In genomic region chr11:60073936-60074502, GRCm38 (mm10) we compare ENCODE assay signal across 10 mouse cellular contexts. TPM values are rescaled to one million over a fixed set of nuclear protein-coding genes. Genes with fewer than 3 reads are reported as not detected.
DNase-seq lines count a peak whose midpoint lies in the region; ATAC-seq and TF ChIP-seq lines count a peak whose summit lies in the region.
"Had no signal": no experiment of that assay in that cellular context is flagged by ENCODE, and none has a peak within 500 bp of the region (broad histone marks: within the 10 kb centered on the region; RNA-seq: fewer than 3 reads in every experiment).

No protein-coding gene starts in this region.

- no peaks in the 10 kb centered on the region for H3K4me1 ChIP-seq in hindbrain, embryonic 16.5 days (ENCODE audit: control insufficient read depth, insufficient read depth, low read depth, low read length)
- peaks cover 10% of the 10 kb centered on the region for H3K4me1 ChIP-seq in hindbrain, embryonic 10.5 days (replicated peaks)
- H3K4me1 ChIP-seq in kidney, embryonic 16.5 days (ENCODE audit: insufficient read depth, low read length) = peaks cover 9% of the 10 kb centered on the region; the same call in 1 of the 2 replicates
- H3K4me1 ChIP-seq: embryonic facial prominence, embryonic 12.5 days had no signal

- H3K9me3 ChIP-seq in hindbrain, embryonic 16.5 days (ENCODE audit: control insufficient read depth, low read length) = no peaks in the 10 kb centered on the region
- H3K9me3 ChIP-seq in hindbrain, embryonic 10.5 days = no peaks in the 10 kb centered on the region
- no peaks in the 10 kb centered on the region for H3K9me3 ChIP-seq in kidney, embryonic 16.5 days (ENCODE audit: low read length)
- H3K9me3 ChIP-seq: embryonic facial prominence, embryonic 12.5 days had no signal

- H3K27me3 ChIP-seq in hindbrain, embryonic 16.5 days (replicated peaks; ENCODE audit: control insufficient read depth, insufficient read depth, low read length) = no peaks in the 10 kb centered on the region
- H3K27me3 ChIP-seq in hindbrain, embryonic 10.5 days (ENCODE audit: insufficient read depth, poor library complexity, severe bottlenecking) = no peaks in the 10 kb centered on the region
- H3K27me3 ChIP-seq in kidney, embryonic 16.5 days (ENCODE audit: insufficient read depth, low read length) = no peaks in the 10 kb centered on the region
- H3K27me3 ChIP-seq: embryonic facial prominence, embryonic 12.5 days had no signal

- TF ChIP-seq POLR2A in brain, embryonic 14.5 days (IDR thresholded peaks at IDR 0.05; ENCODE audit: borderline replicate concordance, extremely low read depth, insufficient read depth, insufficient read length, poor library complexity, severe bottlenecking) = no peak

- DNase-seq in hindbrain, embryonic 10.5 days (ENCODE audit: low spot score) = no peak
- DNase-seq in brain, embryonic 14.5 days (ENCODE audit: low read depth) = peak; percentile 11
- DNase-seq in gastrocnemius, adult 18-20 months (ENCODE audit: low spot score) = peak; percentile 57
- no peak for DNase-seq in layer of hippocampus, adult 9-10 months (ENCODE audit: low spot score)
- DNase-seq in urinary bladder, postnatal 25 days (ENCODE audit: low spot score) = no peak
- no peak for DNase-seq in layer of hippocampus, adult 9-11 months
- DNase-seq: lung, postnatal 36 days had no signal

- 69% methylated on average over 15 of the region's 15 CpGs for WGBS in hindbrain, embryonic 16.5 days
- WGBS in hindbrain, embryonic 10.5 days = 74% methylated on average over 15 of the region's 15 CpGs
- WGBS in kidney, embryonic 16.5 days = 32% methylated on average over 15 of the region's 15 CpGs

- 0 out of 2 replicates have a peak overlapping the region, but pooled peaks have one; percentile 11 for H3K9ac ChIP-seq in hindbrain, embryonic 16.5 days (ENCODE audit: low read depth, low read length)
- H3K9ac ChIP-seq in kidney, embryonic 16.5 days (replicated peaks; ENCODE audit: low read length) = no peak overlapping the region
- H3K9ac ChIP-seq: embryonic facial prominence, embryonic 12.5 days had no signal

- ATAC-seq in hindbrain, embryonic 16.5 days = no peak
- ATAC-seq in kidney, embryonic 16.5 days (ENCODE audit: low FRiP score, low TSS enrichment) = peak; percentile 90

- no peak overlapping the region for H3K4me2 ChIP-seq in hindbrain, embryonic 16.5 days (ENCODE audit: low read length)
- H3K4me2 ChIP-seq in kidney, embryonic 16.5 days (replicated peaks; ENCODE audit: low read depth, low read length) = no peak overlapping the region
- H3K4me2 ChIP-seq: embryonic facial prominence, embryonic 12.5 days had no signal

- H3K4me3 ChIP-seq in hindbrain, embryonic 16.5 days (ENCODE audit: low read length) = no peak overlapping the region
- no peak overlapping the region for H3K4me3 ChIP-seq in hindbrain, embryonic 10.5 days
- no peak overlapping the region for H3K4me3 ChIP-seq in kidney, embryonic 16.5 days (ENCODE audit: low read length)
- H3K4me3 ChIP-seq: embryonic facial prominence, embryonic 12.5 days had no signal

- H3K27ac ChIP-seq in hindbrain, embryonic 16.5 days (ENCODE audit: low read depth, low read length) = peak overlapping the region; percentile 18; the same call in 1 of the 2 replicates
- no peak overlapping the region for H3K27ac ChIP-seq in hindbrain, embryonic 10.5 days
- peak overlapping the region; percentile 54; the same call in 1 of the 2 replicates for H3K27ac ChIP-seq in kidney, embryonic 16.5 days (ENCODE audit: low read length)
- H3K27ac ChIP-seq: embryonic facial prominence, embryonic 12.5 days had no signal

- no peaks in the 10 kb centered on the region for H3K36me3 ChIP-seq in hindbrain, embryonic 16.5 days (ENCODE audit: control insufficient read depth, insufficient read depth, low read length)
- no peaks in the 10 kb centered on the region for H3K36me3 ChIP-seq in hindbrain, embryonic 10.5 days
- no peaks in the 10 kb centered on the region for H3K36me3 ChIP-seq in kidney, embryonic 16.5 days (ENCODE audit: insufficient read depth, low read length)
- H3K36me3 ChIP-seq: embryonic facial prominence, embryonic 12.5 days had no signal

- no peak for TF ChIP-seq CTCF in brain, embryonic 14.5 days (IDR thresholded peaks at IDR 0.05; ENCODE audit: borderline replicate concordance, extremely low read depth, insufficient read depth, insufficient read length)

RNA-seq across cellular contexts. Expression of gene Pemt, which starts 27.7 kb away (rescaled TPM):
- 8.3 and 9.1 TPM in 2 replicates for polyA plus RNA-seq in hindbrain, embryonic 16.5 days (2015; fragmentation: Nextera tagmentation; extraction: Ambion mirVana)
- 8.3 and 9.2 TPM in 2 replicates for polyA plus RNA-seq in hindbrain, embryonic 10.5 days (2016; fragmentation: Nextera tagmentation; extraction: Ambion mirVana)
- polyA plus RNA-seq in brain, embryonic 14.5 days (2012; rRNA removed) = 5.9 and 7.6 TPM in 2 replicates
- 1 to 10 TPM; 2.7 to 4.6 TPM for total RNA-seq in gastrocnemius, adult 18-20 months (2021)
- polyA plus RNA-seq in kidney, embryonic 16.5 days (2015; fragmentation: Nextera tagmentation; extraction: Ambion mirVana) = 11.2 and 12.2 TPM in 2 replicates

RNA-seq across cellular contexts. Expression of gene Rai1, which starts 30.8 kb away (rescaled TPM):
- polyA plus RNA-seq in hindbrain, embryonic 16.5 days (2015; fragmentation: Nextera tagmentation; extraction: Ambion mirVana) = 24.3 and 28.0 TPM in 2 replicates
- polyA plus RNA-seq in hindbrain, embryonic 10.5 days (2016; fragmentation: Nextera tagmentation; extraction: Ambion mirVana) = 25.3 and 31.0 TPM in 2 replicates
- polyA plus RNA-seq in brain, embryonic 14.5 days (2012; rRNA removed) = 65.8 and 78.4 TPM in 2 replicates
- total RNA-seq in gastrocnemius, adult 18-20 months (2021) = 10 to 100 TPM; 16.6 to 17.3 TPM
- polyA plus RNA-seq in kidney, embryonic 16.5 days (2015; fragmentation: Nextera tagmentation; extraction: Ambion mirVana) = 21.5 and 24.0 TPM in 2 replicates

Comparison
In these comparisons a context has a peak if more than half of its experiments do, and no peak if none do; other contexts are left out.
1. DNase-seq: peak in brain, embryonic 14.5 days (single experiment) and gastrocnemius, adult 18-20 months (single experiment); none in hindbrain, embryonic 10.5 days (single experiment), layer of hippocampus, adult 9-10 months (single experiment), urinary bladder, postnatal 25 days (single experiment) and layer of hippocampus, adult 9-11 months (single experiment).